Mouse (Mus musculus): ENCODE measurements around the gene Zfp984. TPM values are rescaled to one million over a fixed set of nuclear protein-coding genes. Genes with fewer than 3 reads are reported as not detected.

Gene Zfp984
- polyA plus RNA-seq (2012; rRNA removed; ENCODE audit: low replicate concordance) = 0.05 TPM in 1 of 2 replicates, not detected in the other

GRCm38 (mm10) chr4:147809292-147809965 lies at the start of gene Zfp984:
TSS of gene Zfp984 (minus strand) at chr4:147809788.

GRCm38 (mm10) chr4:147847614-147848583 lies 38.3 kb upstream of the Zfp984 start, which contains the start of gene Zfp933:
TSS of gene Zfp933 (minus strand) at chr4:147848366.

Other genes with a start within 250 kb of the Zfp984 start
- gene Zfp979, start 167.3 kb downstream of the Zfp984 start, polyA plus RNA-seq (2012; rRNA removed; ENCODE audit: low replicate concordance) = not detected in 2 replicates
- not detected in 2 replicates for gene Zfp534, start 107.2 kb downstream of the Zfp984 start, polyA plus RNA-seq (2012; rRNA removed; ENCODE audit: low replicate concordance)
- gene Zfp933, start 38.6 kb upstream of the Zfp984 start, polyA plus RNA-seq (2012; rRNA removed; ENCODE audit: low replicate concordance) = 0.06 and 0.15 TPM in 2 replicates
- 40.1 and 76.6 TPM in 2 replicates for gene Miip, start 59.0 kb upstream of the Zfp984 start, polyA plus RNA-seq (2012; rRNA removed; ENCODE audit: low replicate concordance)
- 0.12 and 0.21 TPM in 2 replicates for gene Fv1, start 59.2 kb upstream of the Zfp984 start, polyA plus RNA-seq (2012; rRNA removed; ENCODE audit: low replicate concordance)
- 47.4 and 55.3 TPM in 2 replicates for gene Mfn2, start 94.9 kb upstream of the Zfp984 start, polyA plus RNA-seq (2012; rRNA removed; ENCODE audit: low replicate concordance)
- 12.4 and 13.9 TPM in 2 replicates for gene Plod1, start 127.0 kb upstream of the Zfp984 start, polyA plus RNA-seq (2012; rRNA removed; ENCODE audit: low replicate concordance)
- 118 and 193 TPM in 2 replicates for gene 2510039O18Rik, start 131.1 kb upstream of the Zfp984 start, polyA plus RNA-seq (2012; rRNA removed; ENCODE audit: low replicate concordance)
- not detected in 2 replicates for gene Nppb, start 176.0 kb upstream of the Zfp984 start, polyA plus RNA-seq (2012; rRNA removed; ENCODE audit: low replicate concordance)
- not detected in 2 replicates for gene Nppa, start 190.9 kb upstream of the Zfp984 start, polyA plus RNA-seq (2012; rRNA removed; ENCODE audit: low replicate concordance)
- 2.5 TPM in 2 replicates for gene Clcn6, start 229.0 kb upstream of the Zfp984 start, polyA plus RNA-seq (2012; rRNA removed; ENCODE audit: low replicate concordance)
- gene Mthfr, start 229.3 kb upstream of the Zfp984 start, polyA plus RNA-seq (2012; rRNA removed; ENCODE audit: low replicate concordance) = 4.0 and 7.1 TPM in 2 replicates

Data from duodenum, adult 2 months (tissue).